Mouse (Mus musculus): ENCODE measurements around the gene Olfr190. TPM values are rescaled to one million over a fixed set of nuclear protein-coding genes. Genes with fewer than 3 reads are reported as not detected.

The Olfr190 gene
- polyA plus RNA-seq, 1 experiment from 2014 or later = not detected

DNA sequence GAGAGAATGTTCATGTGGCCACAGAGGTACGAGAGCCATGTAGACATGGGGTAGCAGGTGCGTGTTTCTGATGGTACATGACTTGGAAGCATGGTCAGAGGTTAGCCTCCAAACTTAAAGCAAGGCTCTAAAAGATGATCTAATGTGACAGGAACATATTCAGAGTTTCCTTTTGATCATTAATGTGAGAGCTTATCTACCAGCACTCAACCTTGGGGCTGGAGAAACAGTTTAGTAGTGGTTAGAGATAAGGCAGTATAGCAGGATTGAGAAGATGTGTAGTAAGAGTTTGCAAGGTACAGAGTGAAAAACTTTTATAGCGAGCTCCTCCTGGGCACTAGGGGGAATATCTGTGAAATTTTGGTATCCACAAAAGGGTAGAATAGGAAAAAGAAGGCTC lies 32.0 kb downstream of the Olfr190 start:
- Histone ChIP-seq H3K9ac (no peak overlapping the region), H3K27me3 (replicated peaks) (no peaks in the 10 kb centered on the region), H3K27ac (no peak overlapping the region), H3K36me3 (no peaks in the 10 kb centered on the region), H3K4me3 (no peak overlapping the region), H3K4me1 (no peaks in the 10 kb centered on the region), H3K9me3 (no peaks in the 10 kb centered on the region), H3K4me2 (replicated peaks) (no peak overlapping the region)
- no peak for ATAC-seq (ENCODE audit: low FRiP score, low read depth)
- WGBS = 84% methylated on average over 3 of the region's 3 CpGs

DNA sequence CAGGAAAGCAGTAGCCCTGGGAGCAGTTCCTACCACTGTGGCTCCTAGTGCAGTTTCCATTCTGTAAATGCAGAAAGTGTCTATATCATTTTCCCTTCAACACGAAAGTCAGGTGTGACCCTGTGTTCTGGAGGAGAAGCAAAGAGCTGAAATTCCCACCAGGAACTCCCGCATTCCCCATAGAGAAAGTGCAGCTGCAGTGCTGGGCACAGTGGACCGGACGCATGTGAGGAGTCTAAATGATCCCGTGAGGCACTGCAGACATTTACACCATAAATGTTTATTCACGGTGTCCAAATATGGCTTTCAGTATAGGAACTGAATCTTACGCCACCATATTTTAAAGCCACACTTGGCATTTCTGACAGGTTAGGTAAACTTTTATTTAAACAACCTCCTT lies 38.1 kb downstream of the Olfr190 start, which contains the start of gene Olfr187:
Gene Olfr187, minus strand, starts transcription at position 58 of the 400 bp plus-strand sequence.
- no peak within 1 kb of the TSS for H3K4me2 ChIP-seq (replicated peaks)
- no peaks in the 10 kb centered on the region for H3K27me3 ChIP-seq (replicated peaks)
- H3K9ac ChIP-seq = no peak within 1 kb of the TSS
- H3K9me3 ChIP-seq = no peaks in the 10 kb centered on the region
- no peaks in the 10 kb centered on the region for H3K36me3 ChIP-seq
- H3K27ac ChIP-seq = no peak within 1 kb of the TSS
- no peaks in the 10 kb centered on the region for H3K4me1 ChIP-seq
- ATAC-seq (ENCODE audit: low FRiP score, low read depth) = no peak
- WGBS = 92% methylated on average over 7 of the region's 7 CpGs
- H3K4me3 ChIP-seq = no peak within 1 kb of the TSS

GRCm38 (mm10) chr16:59030191-59030590 lies 47.6 kb downstream of the Olfr190 start, which contains the start of gene Olfr186:
Olfr186 (minus strand) TSS chr16:59030291.
- ATAC-seq (ENCODE audit: low FRiP score, low read depth) = no peak

More at GRCm38 (mm10) chr16:59030191-59030590, 47.6 kb downstream of the Olfr190 start, which contains the start of gene Olfr186:
- H3K4me3 ChIP-seq = no peak within 1 kb of the TSS
- no peak within 1 kb of the TSS for H3K9ac ChIP-seq
- no peak within 1 kb of the TSS for H3K27ac ChIP-seq
- H3K4me2 ChIP-seq (replicated peaks) = no peak within 1 kb of the TSS
- 90% methylated on average over 4 of the region's 4 CpGs for WGBS
- no peaks in the 10 kb centered on the region for H3K36me3 ChIP-seq
- H3K9me3 ChIP-seq = no peaks in the 10 kb centered on the region
- no peaks in the 10 kb centered on the region for H3K4me1 ChIP-seq
- H3K27me3 ChIP-seq (replicated peaks) = no peaks in the 10 kb centered on the region

Other genes starting within 250 kb of the Olfr190 start
- gene Olfr177, start 203.2 kb downstream of the Olfr190 start, polyA plus RNA-seq (2016; fragmentation: Nextera tagmentation; extraction: Ambion mirVana) = not detected in 2 replicates
- not detected in 2 replicates for gene Olfr178, start 185.9 kb downstream of the Olfr190 start, polyA plus RNA-seq (2016; fragmentation: Nextera tagmentation; extraction: Ambion mirVana)
- gene Olfr181, start 149.2 kb downstream of the Olfr190 start, polyA plus RNA-seq (2016; fragmentation: Nextera tagmentation; extraction: Ambion mirVana) = not detected in 2 replicates
- gene Olfr180, start 148.6 kb downstream of the Olfr190 start, polyA plus RNA-seq (2016; fragmentation: Nextera tagmentation; extraction: Ambion mirVana) = not detected in 2 replicates
- not detected in 2 replicates for gene Olfr183, start 82.6 kb downstream of the Olfr190 start, polyA plus RNA-seq (2016; fragmentation: Nextera tagmentation; extraction: Ambion mirVana)
- gene Olfr186, start 47.7 kb downstream of the Olfr190 start, polyA plus RNA-seq (2016; fragmentation: Nextera tagmentation; extraction: Ambion mirVana) = not detected in 2 replicates
- not detected in 2 replicates for gene Olfr187, start 38.2 kb downstream of the Olfr190 start, polyA plus RNA-seq (2016; fragmentation: Nextera tagmentation; extraction: Ambion mirVana)
- not detected in 2 replicates for gene Olfr191, start 11.8 kb upstream of the Olfr190 start, polyA plus RNA-seq (2016; fragmentation: Nextera tagmentation; extraction: Ambion mirVana)
- not detected in 2 replicates for gene Olfr193, start 33.9 kb upstream of the Olfr190 start, polyA plus RNA-seq (2016; fragmentation: Nextera tagmentation; extraction: Ambion mirVana)
- not detected in 2 replicates for gene Olfr194, start 43.1 kb upstream of the Olfr190 start, polyA plus RNA-seq (2016; fragmentation: Nextera tagmentation; extraction: Ambion mirVana)
- not detected in 2 replicates for gene Olfr195, start 69.0 kb upstream of the Olfr190 start, polyA plus RNA-seq (2016; fragmentation: Nextera tagmentation; extraction: Ambion mirVana)
- not detected in 2 replicates for gene Olfr196, start 92.4 kb upstream of the Olfr190 start, polyA plus RNA-seq (2016; fragmentation: Nextera tagmentation; extraction: Ambion mirVana)
- gene Olfr198, start 125.5 kb upstream of the Olfr190 start, polyA plus RNA-seq (2016; fragmentation: Nextera tagmentation; extraction: Ambion mirVana) = not detected in 2 replicates
- not detected in 2 replicates for gene Olfr199, start 141.8 kb upstream of the Olfr190 start, polyA plus RNA-seq (2016; fragmentation: Nextera tagmentation; extraction: Ambion mirVana)
- not detected in 2 replicates for gene Olfr201, start 194.6 kb upstream of the Olfr190 start, polyA plus RNA-seq (2016; fragmentation: Nextera tagmentation; extraction: Ambion mirVana)
- not detected in 2 replicates for gene Olfr202, start 208.8 kb upstream of the Olfr190 start, polyA plus RNA-seq (2016; fragmentation: Nextera tagmentation; extraction: Ambion mirVana)
- not detected in 2 replicates for gene Olfr203, start 220.9 kb upstream of the Olfr190 start, polyA plus RNA-seq (2016; fragmentation: Nextera tagmentation; extraction: Ambion mirVana)
- not detected in 2 replicates for gene Olfr204, start 240.2 kb upstream of the Olfr190 start, polyA plus RNA-seq (2016; fragmentation: Nextera tagmentation; extraction: Ambion mirVana)

Measured in neural tube, embryonic 12.5 days (tissue).